Mouse (Mus musculus): ENCODE results near the gene Ano3. TPM values are rescaled to one million over a fixed set of nuclear protein-coding genes. Genes with fewer than 3 reads are reported as not detected.

Ano3 gene
- polyA plus RNA-seq, 1 experiment from 2014 or later = 0.17 TPM

GRCm38 (mm10) chr2:110710055-110710720 lies 240.5 kb downstream of the Ano3 start:
- peak; percentile 41; the same call in 1 of the 2 replicates for ATAC-seq (replicated peaks; ENCODE audit: extremely low read depth, insufficient read depth, low FRiP score)
- Histone ChIP-seq H3K4me1 (ENCODE audit: control insufficient read depth, insufficient read depth, low read length) (0 out of 2 replicates have a peak, but pooled peaks cover 5% of the 10 kb centered on the region), H3K27ac (ENCODE audit: low read length) (peak overlapping the region; percentile 31; the same call in 1 of the 2 replicates), H3K27me3 (ENCODE audit: control insufficient read depth, insufficient read depth, low read length) (no peaks in the 10 kb centered on the region), H3K9ac (ENCODE audit: low read length) (no peak overlapping the region), H3K4me3 (ENCODE audit: low read length) (no peak overlapping the region), H3K9me3 (replicated peaks; ENCODE audit: control insufficient read depth, low read length) (no peaks in the 10 kb centered on the region), H3K36me3 (ENCODE audit: control insufficient read depth, insufficient read depth) (no peaks in the 10 kb centered on the region), H3K4me2 (ENCODE audit: low read depth, low read length) (no peak overlapping the region)
- WGBS = 47% methylated on average over 10 of the region's 10 CpGs

GRCm38 (mm10) chr2:110709436-110709835 lies 241.3 kb downstream of the Ano3 start:
- H3K4me3 ChIP-seq (ENCODE audit: low read length) = no peak overlapping the region
- H3K9me3 ChIP-seq (replicated peaks; ENCODE audit: control insufficient read depth, low read length) = no peaks in the 10 kb centered on the region
- no peak overlapping the region for H3K4me2 ChIP-seq (ENCODE audit: low read depth, low read length)
- no peak overlapping the region for H3K9ac ChIP-seq (ENCODE audit: low read length)
- H3K27ac ChIP-seq (ENCODE audit: low read length) = no peak overlapping the region
- no peaks in the 10 kb centered on the region for H3K27me3 ChIP-seq (ENCODE audit: control insufficient read depth, insufficient read depth, low read length)
- 0 out of 2 replicates have a peak, but pooled peaks cover 5% of the 10 kb centered on the region for H3K4me1 ChIP-seq (ENCODE audit: control insufficient read depth, insufficient read depth, low read length)
- no peaks in the 10 kb centered on the region for H3K36me3 ChIP-seq (ENCODE audit: control insufficient read depth, insufficient read depth)
- ATAC-seq (replicated peaks; ENCODE audit: extremely low read depth, insufficient read depth, low FRiP score) = no peak
- 94% methylated on average over 3 of the region's 3 CpGs for WGBS

GRCm38 (mm10) chr2:110671071-110671624 lies 279.6 kb downstream of the Ano3 start:
- Histone ChIP-seq H3K4me2 (ENCODE audit: low read depth, low read length) (no peak overlapping the region), H3K4me3 (ENCODE audit: low read length) (no peak overlapping the region), H3K4me1 (ENCODE audit: control insufficient read depth, insufficient read depth, low read length) (peaks cover 9% of the 10 kb centered on the region), H3K9me3 (replicated peaks; ENCODE audit: control insufficient read depth, low read length) (no peaks in the 10 kb centered on the region), H3K27ac (ENCODE audit: low read length) (no peak overlapping the region), H3K36me3 (ENCODE audit: control insufficient read depth, insufficient read depth) (no peaks in the 10 kb centered on the region), H3K27me3 (ENCODE audit: control insufficient read depth, insufficient read depth, low read length) (no peaks in the 10 kb centered on the region), H3K9ac (ENCODE audit: low read length) (no peak overlapping the region)
- ATAC-seq (replicated peaks; ENCODE audit: extremely low read depth, insufficient read depth, low FRiP score) = no peak
- WGBS = 63% methylated on average over 2 of the region's 2 CpGs

- no peak overlapping the region for H3K9ac ChIP-seq (ENCODE audit: low read length)
- H3K27ac ChIP-seq (ENCODE audit: low read length) = no peak overlapping the region
- no peaks in the 10 kb centered on the region for H3K27me3 ChIP-seq (ENCODE audit: control insufficient read depth, insufficient read depth, low read length)
- H3K9me3 ChIP-seq (replicated peaks; ENCODE audit: control insufficient read depth, low read length) = no peaks in the 10 kb centered on the region
- H3K4me1 ChIP-seq (ENCODE audit: control insufficient read depth, insufficient read depth, low read length) = peaks cover 4% of the 10 kb centered on the region
- H3K4me3 ChIP-seq (ENCODE audit: low read length) = no peak overlapping the region
- ATAC-seq (replicated peaks; ENCODE audit: extremely low read depth, insufficient read depth, low FRiP score) = no peak
- WGBS = 39% methylated on average over 4 of the region's 4 CpGs
- no peak overlapping the region for H3K4me2 ChIP-seq (ENCODE audit: low read depth, low read length)
- no peaks in the 10 kb centered on the region for H3K36me3 ChIP-seq (ENCODE audit: control insufficient read depth, insufficient read depth)
Observed at GRCm38 (mm10) chr2:110663329-110663728, 287.4 kb downstream of the Ano3 start.

GRCm38 (mm10) chr2:110644846-110645245 lies 305.9 kb downstream of the Ano3 start:
- H3K27me3 ChIP-seq (ENCODE audit: control insufficient read depth, insufficient read depth, low read length) = no peaks in the 10 kb centered on the region
- no peaks in the 10 kb centered on the region for H3K9me3 ChIP-seq (replicated peaks; ENCODE audit: control insufficient read depth, low read length)
- no peaks in the 10 kb centered on the region for H3K4me1 ChIP-seq (ENCODE audit: control insufficient read depth, insufficient read depth, low read length)
- H3K4me3 ChIP-seq (ENCODE audit: low read length) = no peak overlapping the region
- no peak overlapping the region for H3K9ac ChIP-seq (ENCODE audit: low read length)
- H3K36me3 ChIP-seq (ENCODE audit: control insufficient read depth, insufficient read depth) = no peaks in the 10 kb centered on the region
- H3K27ac ChIP-seq (ENCODE audit: low read length) = no peak overlapping the region
- ATAC-seq (replicated peaks; ENCODE audit: extremely low read depth, insufficient read depth, low FRiP score) = no peak
- no peak overlapping the region for H3K4me2 ChIP-seq (ENCODE audit: low read depth, low read length)

GRCm38 (mm10) chr2:110644358-110644757 lies 306.4 kb downstream of the Ano3 start:
- no peak overlapping the region for H3K4me2 ChIP-seq (ENCODE audit: low read depth, low read length)
- no peaks in the 10 kb centered on the region for H3K4me1 ChIP-seq (ENCODE audit: control insufficient read depth, insufficient read depth, low read length)
- no peaks in the 10 kb centered on the region for H3K27me3 ChIP-seq (ENCODE audit: control insufficient read depth, insufficient read depth, low read length)
- H3K36me3 ChIP-seq (ENCODE audit: control insufficient read depth, insufficient read depth) = no peaks in the 10 kb centered on the region
- no peak for ATAC-seq (replicated peaks; ENCODE audit: extremely low read depth, insufficient read depth, low FRiP score)
- no peak overlapping the region for H3K9ac ChIP-seq (ENCODE audit: low read length)
- no peak overlapping the region for H3K27ac ChIP-seq (ENCODE audit: low read length)
- WGBS = 48% methylated on average over 1 of the region's 1 CpGs
- no peak overlapping the region for H3K4me3 ChIP-seq (ENCODE audit: low read length)
- no peaks in the 10 kb centered on the region for H3K9me3 ChIP-seq (replicated peaks; ENCODE audit: control insufficient read depth, low read length)

Other genes starting within 250 kb of the Ano3 start
- 0.17 TPM in 1 of 2 replicates, not detected in the other for gene Muc15, start 229.6 kb downstream of the Ano3 start, polyA plus RNA-seq (2015; fragmentation: Nextera tagmentation; extraction: Ambion mirVana)
- gene Gm13941, start 155.1 kb upstream of the Ano3 start, polyA plus RNA-seq (2015; fragmentation: Nextera tagmentation; extraction: Ambion mirVana) = not detected in 2 replicates
- not detected in 2 replicates for gene Gm15130, start 202.0 kb upstream of the Ano3 start, polyA plus RNA-seq (2015; fragmentation: Nextera tagmentation; extraction: Ambion mirVana)

Measured in heart, embryonic 16.5 days (tissue).